In the genomic region with DNA sequence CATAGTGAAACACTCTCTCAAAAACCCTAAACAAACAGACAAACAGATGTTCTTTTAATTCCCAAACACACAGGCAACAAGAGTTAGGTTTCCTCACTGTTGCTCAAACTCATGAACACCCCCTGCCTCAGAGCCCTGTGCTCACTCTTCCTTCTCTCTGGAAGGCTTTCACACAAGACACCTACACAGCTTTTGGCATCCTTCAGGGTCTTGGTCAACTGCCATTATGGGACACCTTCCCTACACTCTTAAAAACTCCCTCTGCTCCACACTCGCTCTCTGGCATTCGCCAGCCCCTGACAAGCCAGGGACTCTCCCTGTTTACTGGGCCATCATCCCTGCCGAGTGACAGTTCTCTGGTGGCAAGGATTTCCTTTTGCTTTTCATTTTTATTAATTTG, we compare ENCODE assay signal across 31 mouse cellular contexts. TPM values are rescaled to one million over a fixed set of nuclear protein-coding genes. Genes with fewer than 3 reads are reported as not detected.
"Had no signal": no experiment of that assay in that cellular context is flagged by ENCODE, and none has a peak within 500 bp of the region (broad histone marks: within the 10 kb centered on the region; RNA-seq: fewer than 3 reads in every experiment).

No protein-coding gene starts in this region.

- H3K36me3 ChIP-seq: heart, embryonic 10.5 days; heart, embryonic 12.5 days; hindbrain, embryonic 10.5 days; hindbrain, embryonic 12.5 days; intestine, embryonic 15.5 days; limb, embryonic 13.5 days; limb, embryonic 15.5 days had no signal

- DNase-seq: gastrocnemius, adult 2 months; gastrocnemius, postnatal 10 days; gastrocnemius, postnatal 25 days; heart, adult 18-20 months; heart, postnatal 10 days; heart, postnatal 4 days; kidney, adult 18-20 months; kidney, adult 8-10 months; kidney, postnatal 10 days; kidney, postnatal 4 days had no signal

- ATAC-seq: hindbrain, embryonic 16.5 days; inflammation-experienced regulatory T-cells, adult 6 months; intestine, embryonic 15.5 days; intestine, postnatal 0 days had no signal

- H3K27ac ChIP-seq: gastrocnemius, adult 2 months; hindbrain, embryonic 10.5 days; hindbrain, embryonic 12.5 days; hindbrain, embryonic 14.5 days; intestine, embryonic 15.5 days; layer of hippocampus, adult 2 months; left cerebral cortex, adult 2 months; limb, embryonic 13.5 days; limb, embryonic 15.5 days; liver, embryonic 14.5 days had no signal

- H3K9me3 ChIP-seq: heart, embryonic 10.5 days; heart, embryonic 12.5 days; hindbrain, embryonic 10.5 days; hindbrain, embryonic 12.5 days; intestine, embryonic 15.5 days; limb, embryonic 13.5 days; limb, embryonic 15.5 days had no signal

- H3K4me3 ChIP-seq: gastrocnemius, adult 2 months; heart, embryonic 10.5 days; heart, embryonic 12.5 days; hindbrain, embryonic 10.5 days; hindbrain, embryonic 12.5 days; intestine, embryonic 15.5 days; layer of hippocampus, adult 2 months; left cerebral cortex, adult 2 months; limb, embryonic 13.5 days; limb, embryonic 15.5 days had no signal

- H3K9ac ChIP-seq: heart, embryonic 12.5 days; hindbrain, embryonic 12.5 days; hindbrain, embryonic 14.5 days; intestine, embryonic 15.5 days; limb, embryonic 13.5 days; limb, embryonic 15.5 days; liver, embryonic 14.5 days had no signal

- H3K4me2 ChIP-seq: heart, embryonic 12.5 days; hindbrain, embryonic 12.5 days; hindbrain, embryonic 14.5 days; intestine, embryonic 15.5 days; limb, embryonic 13.5 days; limb, embryonic 15.5 days had no signal

- H3K27me3 ChIP-seq: heart, embryonic 12.5 days; intestine, embryonic 15.5 days; limb, embryonic 15.5 days had no signal

RNA-seq across cellular contexts. Expression of gene 4930404H24Rik, which starts 21.4 kb away (rescaled TPM):
- polyA plus RNA-seq: heart, embryonic 10.5 days; heart, embryonic 12.5 days; heart, embryonic 14.5 days; heart, embryonic 16.5 days; hindbrain, embryonic 10.5 days; hindbrain, embryonic 12.5 days; hindbrain, embryonic 14.5 days; hindbrain, embryonic 16.5 days; inflammation-experienced regulatory T-cells, adult 6 months; intestine, embryonic 15.5 days; intestine, postnatal 0 days; kidney, embryonic 14.5 days; kidney, embryonic 16.5 days; limb, embryonic 11.5 days; limb, embryonic 13.5 days; limb, embryonic 15.5 days; liver, adult 2 months; liver, embryonic 14.5 days; liver, embryonic 16.5 days had no signal
